Mouse (Mus musculus) embryonic facial prominence, embryonic 11.5 days (tissue): ENCODE results near the gene Poc1b. TPM values are rescaled to one million over a fixed set of nuclear protein-coding genes. Genes with fewer than 3 reads are reported as not detected.

ENCODE experiments used
- polyA plus RNA-seq: library from polyadenylated mRNA; unstranded; fragments of >200 nt; fragmentation: Nextera tagmentation; extraction: Ambion mirVana; gene quantifications from 2 replicates; pipeline ENCODE4 v1.2.1, GENCODE M21; 2014

Gene Poc1b
- polyA plus RNA-seq, 1 experiment from 2014 or later = 42.0 TPM

Other genes starting within 250 kb of the Poc1b start
- gene Atp2b1, start 192.6 kb upstream of the Poc1b start, polyA plus RNA-seq = 92.0 and 94.1 TPM in 2 replicates
- gene Galnt4, start 1.1 kb downstream of the Poc1b start, polyA plus RNA-seq = 6.7 and 7.3 TPM in 2 replicates
- not detected in 2 replicates for gene Phxr2, start 19.3 kb downstream of the Poc1b start, polyA plus RNA-seq
- gene Dusp6, start 156.2 kb downstream of the Poc1b start, polyA plus RNA-seq = 115 and 123 TPM in 2 replicates